Mouse (Mus musculus) midbrain, embryonic 16.5 days (tissue): ENCODE measurements around the gene Gm16451. TPM values are rescaled to one million over a fixed set of nuclear protein-coding genes. Genes with fewer than 3 reads are reported as not detected.
"Not testable (repeated sequence)": the region's sequence is repeated elsewhere in the genome, so short reads cannot be mapped to it uniquely, and the experiment has no call there.

ENCODE experiments used
- ATAC-seq: fragments of 200-750 bp; cut with Nextera tagmentation; 2 replicates; pipeline ENCODE4 v1.8.0; 2017; ENCODE audit warnings: moderate TSS enrichment
- H3K27ac ChIP-seq: fragments of 300-500 bp; sonication (generic); 2 replicates; pipeline ENCODE4 v1.5.1; 2014; ENCODE audit warnings: mild to moderate bottlenecking, low read length, mixed read lengths
- H3K27me3 ChIP-seq: fragments of 300-500 bp; sonication (generic); 2 replicates; pipeline ENCODE4 v1.6.1; 2014; ENCODE audit warnings: low read depth, low read length, mixed read lengths; ENCODE audit not compliant: control insufficient read depth, insufficient read depth
- H3K36me3 ChIP-seq: fragments of 300-500 bp; sonication (generic); 2 replicates; pipeline ENCODE4 v1.6.1; 2014; ENCODE audit warnings: mild to moderate bottlenecking, low read length, moderate library complexity, mixed read lengths; ENCODE audit not compliant: control insufficient read depth, insufficient read depth
- H3K4me1 ChIP-seq: fragments of 300-500 bp; sonication (generic); 2 replicates; pipeline ENCODE4 v1.6.1; 2014; ENCODE audit warnings: mild to moderate bottlenecking, low read length, mixed read lengths; ENCODE audit not compliant: control insufficient read depth, insufficient read depth
- H3K4me2 ChIP-seq: fragments of 300-500 bp; sonication (generic); 2 replicates; pipeline ENCODE4 v1.6.1; 2014; ENCODE audit warnings: mild to moderate bottlenecking, low read length, mixed read lengths
- H3K4me3 ChIP-seq: fragments of 300-500 bp; sonication (generic); 2 replicates; pipeline ENCODE4 v1.5.1; 2014; ENCODE audit warnings: low read depth, mild to moderate bottlenecking, low read length, moderate library complexity, mixed read lengths
- H3K9ac ChIP-seq: fragments of 300-500 bp; sonication (generic); 2 replicates; pipeline ENCODE4 v1.6.1; 2014; ENCODE audit warnings: low read depth, low read length, mixed read lengths
- H3K9me3 ChIP-seq: fragments of 300-500 bp; sonication (generic); replicated peaks from 2 replicates; pipeline ENCODE4 v1.6.1; 2014; ENCODE audit warnings: mild to moderate bottlenecking, low read length, mixed read lengths; ENCODE audit not compliant: control insufficient read depth, poor library complexity, severe bottlenecking
- WGBS: fragments of 180-500 bp; shearing (Covaris S2); extraction: QIAGEN DNeasy Blood & Tissue Kit; methylation state at CpG from one replicate; pipeline ENCODE4 v1.1.7; 2014; 5-methylcytosine and 5-hydroxymethylcytosine counted together
- polyA plus RNA-seq: library from polyadenylated mRNA; unstranded; fragments of >200 nt; fragmentation: Nextera tagmentation; extraction: Ambion mirVana; gene quantifications from 2 replicates; pipeline ENCODE4 v1.2.1, GENCODE M21; 2015

The Gm16451 gene
- not detected in 2 replicates for polyA plus RNA-seq

- not testable (repeated sequence) for H3K9ac ChIP-seq, H3K4me2 ChIP-seq, H3K4me3 ChIP-seq, H3K27ac ChIP-seq, ATAC-seq, H3K4me1 ChIP-seq, H3K9me3 ChIP-seq, H3K27me3 ChIP-seq, H3K36me3 ChIP-seq
- no CpG with 5 or more reads among the region's 2 CpGs for WGBS
Observed at GRCm38 (mm10) chr7:22118145-22118544, at the start of gene Gm16451. Gene Gm16451, minus strand, starts transcription at chr7:22118245.

DNA sequence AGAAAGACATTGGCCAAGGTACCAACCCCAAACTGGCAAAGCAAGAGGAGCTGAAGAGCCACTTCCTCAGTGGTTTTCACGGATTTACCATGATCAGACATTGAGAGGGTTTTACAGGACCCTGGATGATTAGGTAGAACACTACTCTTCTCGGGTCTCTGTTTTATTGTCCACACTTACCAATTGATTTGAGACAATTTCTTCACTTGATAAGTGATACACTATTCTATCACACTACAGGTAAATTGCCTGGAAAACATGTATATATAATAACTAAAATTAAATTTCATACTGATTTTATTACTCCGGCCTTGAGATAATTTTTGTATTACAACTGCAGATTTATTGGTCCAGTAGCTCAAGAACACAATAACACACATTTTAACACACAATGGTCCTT lies 45.9 kb upstream of the Gm16451 start, which contains the start of gene Vmn1r142:
TSS of gene Vmn1r142 (minus strand) at position 101 of the 400 bp plus-strand sequence.
- not testable (repeated sequence) for H3K27ac ChIP-seq, H3K36me3 ChIP-seq
- no CpG with 5 or more reads among the region's 3 CpGs for WGBS

GRCm38 (mm10) chr7:22134641-22135040 lies 16.6 kb upstream of the Gm16451 start, which contains the start of gene Gm10666:
Gene Gm10666, minus strand, starts transcription at chr7:22134741.
- H3K4me1 ChIP-seq, H3K4me3 ChIP-seq, H3K36me3 ChIP-seq, H3K27ac ChIP-seq, H3K9me3 ChIP-seq, H3K27me3 ChIP-seq, H3K4me2 ChIP-seq, H3K9ac ChIP-seq, ATAC-seq: not testable (repeated sequence)
- no CpG with 5 or more reads among the region's 5 CpGs for WGBS

More for the DNA sequence above, 45.9 kb upstream of the Gm16451 start, which contains the start of gene Vmn1r142:
- not testable (repeated sequence) for H3K4me2 ChIP-seq, H3K4me1 ChIP-seq, H3K9me3 ChIP-seq, ATAC-seq, H3K27me3 ChIP-seq, H3K4me3 ChIP-seq, H3K9ac ChIP-seq

DNA sequence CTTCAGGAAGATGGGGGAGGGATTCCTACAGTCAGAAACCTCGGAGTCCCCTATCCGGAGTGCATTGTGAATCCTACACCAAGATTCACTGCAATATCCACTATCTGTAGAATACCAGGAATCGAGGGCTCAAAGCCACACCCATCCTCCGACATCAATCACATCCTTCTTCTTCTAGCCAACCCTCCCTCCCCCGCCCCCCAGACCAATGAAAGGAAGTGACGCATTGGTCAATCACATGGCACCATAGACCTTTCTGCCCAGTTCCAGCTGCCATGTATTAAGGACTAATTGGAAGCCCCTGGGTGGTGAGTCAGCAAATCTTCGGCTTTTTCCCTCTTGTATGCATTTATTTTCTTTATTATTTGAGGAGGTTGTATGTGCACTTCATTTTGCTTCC lies 49.3 kb downstream of the Gm16451 start, which contains the start of gene Vmn1r139:
TSS of gene Vmn1r139 (plus strand) at position 301 of the 400 bp plus-strand sequence.
- H3K27me3 ChIP-seq, H3K9ac ChIP-seq, H3K4me1 ChIP-seq, H3K4me2 ChIP-seq, H3K27ac ChIP-seq, H3K9me3 ChIP-seq, H3K36me3 ChIP-seq, ATAC-seq, H3K4me3 ChIP-seq: not testable (repeated sequence)
- WGBS, result no CpG with 5 or more reads among the region's 7 CpGs

Other genes starting within 250 kb of the Gm16451 start
- not detected in 2 replicates for gene Gm5891, start 197.0 kb downstream of the Gm16451 start, polyA plus RNA-seq
- gene Vmn1r137, start 123.7 kb downstream of the Gm16451 start, polyA plus RNA-seq, result not detected in 2 replicates
- not detected in 2 replicates for gene Vmn1r138, start 89.3 kb downstream of the Gm16451 start, polyA plus RNA-seq
- gene Gm6176, start 61.9 kb downstream of the Gm16451 start, polyA plus RNA-seq, result not detected in 2 replicates
- gene Vmn1r139, start 49.2 kb downstream of the Gm16451 start, polyA plus RNA-seq, result not detected in 2 replicates
- not detected in 2 replicates for gene Gm10666, start 16.5 kb upstream of the Gm16451 start, polyA plus RNA-seq
- not detected in 2 replicates for gene Vmn1r142, start 45.8 kb upstream of the Gm16451 start, polyA plus RNA-seq
- not detected in 2 replicates for gene Vmn1r143, start 71.1 kb upstream of the Gm16451 start, polyA plus RNA-seq
- not detected in 2 replicates for gene Gm8653, start 83.0 kb upstream of the Gm16451 start, polyA plus RNA-seq
- not detected in 2 replicates for gene Gm8453, start 111.2 kb upstream of the Gm16451 start, polyA plus RNA-seq
- gene Gm4187, start 211.5 kb upstream of the Gm16451 start, polyA plus RNA-seq, result not detected in 2 replicates